Mouse (Mus musculus) G1E (cell line): ENCODE measurements around the gene Ccser1.

Source experiments
- CTCF ChIP-seq: IDR thresholded peaks from 2 replicates; pipeline ENCODE4 v1.5.1; 2012; ENCODE audit warnings: low read depth, low read length, inconsistent platforms, mixed read lengths
- GATA1 ChIP-seq: IDR thresholded peaks from 2 replicates; pipeline ENCODE4 v1.6.1; 2012; ENCODE audit warnings: borderline replicate concordance, low read length, inconsistent platforms, mixed read lengths
- GATA2 ChIP-seq: IDR thresholded peaks from 2 replicates; pipeline ENCODE4 v1.6.1; 2012; ENCODE audit warnings: low read depth, low read length, inconsistent platforms, borderline replicate concordance
- POLR2AphosphoS5 ChIP-seq: IDR thresholded peaks from 2 replicates; pipeline ENCODE4 v1.6.1; 2012; ENCODE audit warnings: low read depth, low read length, inconsistent platforms; ENCODE audit not compliant: insufficient replicate concordance
- TAL1 ChIP-seq: conservative IDR thresholded peaks from 2 replicates; pipeline ENCODE4 v1.6.1; 2012; ENCODE audit warnings: low read depth, low read length, inconsistent platforms, mixed read lengths

- TF ChIP-seq CTCF (no peak), GATA1 (no peak), TAL1 (no peak), POLR2AphosphoS5 (no peak), GATA2 (no peak)
Observed at GRCm38 (mm10) chr6:61311324-61312091, 131.4 kb downstream of the Ccser1 start.
